Mouse (Mus musculus) kidney, adult 18-20 months (tissue): Measurements from ENCODE around the gene 2310057M21Rik.
"Not testable (repeated sequence)": the region's sequence is repeated elsewhere in the genome, so short reads cannot be mapped to it uniquely, and the experiment has no call there.

Experiments used
- DNase-seq: peaks from one replicate; pipeline ENCODE4 v3.0.0; 2021

Gene 2310057M21Rik

GRCm38 (mm10) chr7:131362615-131363300 is at the start of gene 2310057M21Rik:
Gene 2310057M21Rik (minus strand): TSS chr7:131362759.
- DNase-seq, result peak; percentile 93

- DNase-seq, result no peak
These were observed 49.3 kb upstream of the 2310057M21Rik start for GRCm38 (mm10) chr7:131411941-131412270.

GRCm38 (mm10) chr7:131411221-131411940 is 48.8 kb upstream of the 2310057M21Rik start:
- DNase-seq, result peak; percentile 51

- DNase-seq, result peak; percentile 100
These were observed 48.0 kb upstream of the 2310057M21Rik start, which contains the start of the genes Ikzf5 and Acadsb for GRCm38 (mm10) chr7:131410416-131411058. Gene Ikzf5 (minus strand): TSS chr7:131410521. Gene Acadsb (plus strand): TSS chr7:131410601.

GRCm38 (mm10) chr7:131409988-131410385 is 47.4 kb upstream of the 2310057M21Rik start:
- DNase-seq, result no peak

GRCm38 (mm10) chr7:131409321-131409987 is 46.9 kb upstream of the 2310057M21Rik start:
- no peak for DNase-seq

- not testable (repeated sequence) for DNase-seq
These were observed 29.2 kb upstream of the 2310057M21Rik start for GRCm38 (mm10) chr7:131391761-131392160.

- no peak for DNase-seq
These were observed 9.5 kb upstream of the 2310057M21Rik start for GRCm38 (mm10) chr7:131371880-131372651.

GRCm38 (mm10) chr7:131371470-131371860 is 8.9 kb upstream of the 2310057M21Rik start:
- DNase-seq, result no peak

GRCm38 (mm10) chr7:131370648-131371469 is 8.3 kb upstream of the 2310057M21Rik start, which contains the start of gene Pstk:
Gene Pstk (plus strand): TSS chr7:131371141.
- peak; percentile 93 for DNase-seq

GRCm38 (mm10) chr7:131364131-131364530 is 1.6 kb upstream of the 2310057M21Rik start:
- DNase-seq, result no peak

- DNase-seq, result no peak
These were observed 317 bp downstream of the 2310057M21Rik start for GRCm38 (mm10) chr7:131362269-131362614.

- DNase-seq, result no peak
These were observed 6.5 kb downstream of the 2310057M21Rik start for GRCm38 (mm10) chr7:131356105-131356504.

GRCm38 (mm10) chr7:131345856-131346541 is 16.6 kb downstream of the 2310057M21Rik start:
- no peak for DNase-seq

GRCm38 (mm10) chr7:131337502-131338068 is 25.0 kb downstream of the 2310057M21Rik start:
- DNase-seq, result no peak

GRCm38 (mm10) chr7:131333564-131333963 is 29.0 kb downstream of the 2310057M21Rik start, which contains the start of gene Fam24a:
Gene Fam24a (plus strand): TSS chr7:131333864.
- no peak for DNase-seq

GRCm38 (mm10) chr7:131331688-131332087 is 30.9 kb downstream of the 2310057M21Rik start:
- no peak for DNase-seq

- no peak for DNase-seq
These were observed 33.1 kb downstream of the 2310057M21Rik start, which contains the start of gene Fam24b for GRCm38 (mm10) chr7:131329416-131329815. Gene Fam24b (minus strand): TSS chr7:131329516.

GRCm38 (mm10) chr7:131327054-131327453 is 35.5 kb downstream of the 2310057M21Rik start:
- no peak for DNase-seq

GRCm38 (mm10) chr7:131322192-131322591 is 40.4 kb downstream of the 2310057M21Rik start, which contains the start of gene Cuzd1:
Gene Cuzd1 (minus strand): TSS chr7:131322292.
- DNase-seq, result no peak
